Mouse (Mus musculus) neural tube, embryonic 11.5 days (tissue): ENCODE data around the gene Ccdc65. TPM values are rescaled to one million over a fixed set of nuclear protein-coding genes. Genes with fewer than 3 reads are reported as not detected.
"Not testable (repeated sequence)": the region's sequence is repeated elsewhere in the genome, so short reads cannot be mapped to it uniquely, and the experiment has no call there.

Source experiments
- ATAC-seq: fragments of 200-750 bp; cut with Nextera tagmentation; 2 replicates; pipeline ENCODE4 v1.8.0; 2017; ENCODE audit warnings: moderate number of reproducible peaks, mild to moderate bottlenecking, moderate TSS enrichment, moderate library complexity; ENCODE audit not compliant: insufficient read depth, low FRiP score, low TSS enrichment
- DNase-seq: peaks from one replicate; pipeline ENCODE4 v3.0.0-alpha.2; 2015; ENCODE audit warnings: low spot score
- H3K27ac ChIP-seq: fragments of 300-500 bp; sonication (generic); 2 replicates; pipeline ENCODE4 v1.5.1; 2014; ENCODE audit warnings: low read depth, mild to moderate bottlenecking, low read length
- H3K27me3 ChIP-seq: fragments of 300-500 bp; sonication (generic); 2 replicates; pipeline ENCODE4 v1.6.1; 2014; ENCODE audit warnings: mild to moderate bottlenecking, low read length, mixed read lengths; ENCODE audit not compliant: control insufficient read depth, insufficient read depth
- H3K36me3 ChIP-seq: fragments of 300-500 bp; sonication (generic); 2 replicates; pipeline ENCODE4 v1.6.1; 2014; ENCODE audit warnings: mild to moderate bottlenecking, low read length, moderate library complexity, mixed read lengths; ENCODE audit not compliant: control insufficient read depth, insufficient read depth
- H3K4me1 ChIP-seq: fragments of 300-500 bp; sonication (generic); 2 replicates; pipeline ENCODE4 v1.6.1; 2014; ENCODE audit warnings: low read length, mixed read lengths; ENCODE audit not compliant: control insufficient read depth, insufficient read depth
- H3K4me2 ChIP-seq: fragments of 300-500 bp; sonication (generic); 2 replicates; pipeline ENCODE4 v1.6.1; 2014; ENCODE audit warnings: low read depth, mild to moderate bottlenecking, moderate library complexity
- H3K4me3 ChIP-seq: fragments of 300-500 bp; sonication (generic); 2 replicates; pipeline ENCODE4 v1.5.1; 2014; ENCODE audit warnings: low read depth, low read length
- H3K9ac ChIP-seq: fragments of 300-500 bp; sonication (generic); 2 replicates; pipeline ENCODE4 v1.6.1; 2014; ENCODE audit warnings: mild to moderate bottlenecking, low read length
- H3K9me3 ChIP-seq: fragments of 300-500 bp; sonication (generic); 2 replicates; pipeline ENCODE4 v1.6.1; 2016; ENCODE audit warnings: low read length; ENCODE audit not compliant: control insufficient read depth
- WGBS: fragments of 180-500 bp; shearing (Covaris S2); extraction: QIAGEN DNeasy Blood & Tissue Kit; methylation state at CpG from one replicate; pipeline ENCODE4 v1.1.7; 2014; 5-methylcytosine and 5-hydroxymethylcytosine counted together
- polyA plus RNA-seq: library from polyadenylated mRNA; unstranded; fragments of >200 nt; fragmentation: Nextera tagmentation; extraction: Ambion mirVana; gene quantifications from 2 replicates; pipeline ENCODE4 v1.2.1, GENCODE M21; 2014

Ccdc65 gene
- polyA plus RNA-seq, 1 experiment from 2014 or later: 0.70 TPM

DNA sequence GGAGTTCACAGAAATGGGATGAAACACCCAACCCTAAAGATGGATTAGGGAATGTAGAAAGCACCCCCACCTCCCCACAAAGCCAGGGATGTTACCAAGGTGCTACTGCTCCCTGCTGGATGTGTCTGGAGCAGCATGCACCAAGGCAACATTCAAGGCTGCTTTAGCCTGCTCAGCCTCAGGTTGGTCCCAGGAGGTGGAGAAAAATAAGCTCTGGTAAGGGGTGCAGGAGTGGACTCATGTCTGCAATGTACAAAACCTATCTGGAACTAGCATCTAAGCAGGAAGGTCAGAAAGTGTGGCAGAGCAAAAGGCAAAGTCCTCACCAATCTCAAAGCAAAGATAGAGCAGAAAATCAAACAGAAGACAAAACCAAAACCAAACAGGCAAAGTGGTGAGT lies 29.9 kb downstream of the Ccdc65 start:
- Histone ChIP-seq H3K4me1 (no peaks in the 10 kb centered on the region), H3K9ac (no peak overlapping the region), H3K27ac (no peak overlapping the region), H3K4me2 (no peak overlapping the region), H3K36me3 (peaks cover 16% of the 10 kb centered on the region), H3K27me3 (no peaks in the 10 kb centered on the region), H3K4me3 (no peak overlapping the region), H3K9me3 (no peaks in the 10 kb centered on the region)
- ATAC-seq: no peak
- no peak for DNase-seq

- 73% methylated on average over 4 of the region's 4 CpGs for WGBS
- Histone ChIP-seq H3K4me3 (no peak overlapping the region), H3K27ac (no peak overlapping the region), H3K9ac (no peak overlapping the region), H3K27me3 (no peaks in the 10 kb centered on the region), H3K4me2 (no peak overlapping the region), H3K36me3 (peaks cover 16% of the 10 kb centered on the region), H3K4me1 (no peaks in the 10 kb centered on the region), H3K9me3 (no peaks in the 10 kb centered on the region)
- ATAC-seq (no peak), DNase-seq (no peak)
These were observed 30.8 kb downstream of the Ccdc65 start for GRCm38 (mm10) chr15:98738796-98739195.

DNA sequence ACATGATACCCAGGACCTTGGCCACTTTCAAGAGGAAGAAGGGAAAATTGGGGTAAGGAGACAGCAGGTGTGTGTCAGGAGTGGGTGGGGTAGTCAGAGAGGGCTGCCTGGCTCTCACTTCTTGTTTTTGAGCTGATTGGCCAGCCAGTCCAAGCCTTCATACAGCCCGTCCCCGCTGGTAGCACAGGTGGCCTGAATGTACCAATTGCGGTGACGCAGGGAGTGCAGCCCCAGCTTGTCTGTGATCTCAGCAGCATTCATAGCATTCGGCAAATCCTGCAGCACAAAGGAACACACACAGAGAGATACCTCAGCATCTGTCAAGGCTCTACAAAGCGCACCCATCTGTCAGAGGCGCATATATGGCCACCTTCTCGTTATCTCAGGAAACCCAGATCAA lies 32.2 kb downstream of the Ccdc65 start:
- H3K4me3 ChIP-seq: no peak overlapping the region
- peaks cover 16% of the 10 kb centered on the region for H3K36me3 ChIP-seq
- H3K4me1 ChIP-seq: no peaks in the 10 kb centered on the region
- WGBS: 93% methylated on average over 8 of the region's 8 CpGs
- DNase-seq (no peak), ATAC-seq (no peak)
- no peak overlapping the region for H3K4me2 ChIP-seq
- H3K27me3 ChIP-seq: no peaks in the 10 kb centered on the region
- H3K9ac ChIP-seq: no peak overlapping the region
- no peak overlapping the region for H3K27ac ChIP-seq
- H3K9me3 ChIP-seq: no peaks in the 10 kb centered on the region

- WGBS: 85% methylated on average over 8 of the region's 8 CpGs
- Histone ChIP-seq H3K9ac (no peak overlapping the region), H3K4me2 (no peak overlapping the region), H3K9me3 (no peaks in the 10 kb centered on the region), H3K27me3 (no peaks in the 10 kb centered on the region), H3K36me3 (peaks cover 12% of the 10 kb centered on the region), H3K27ac (no peak overlapping the region), H3K4me3 (no peak overlapping the region), H3K4me1 (no peaks in the 10 kb centered on the region)
- no peak for ATAC-seq
- no peak for DNase-seq
These were observed 34.9 kb downstream of the Ccdc65 start for GRCm38 (mm10) chr15:98742766-98743428.

- not testable (repeated sequence) for H3K4me3 ChIP-seq, ATAC-seq, H3K9me3 ChIP-seq, DNase-seq, H3K27ac ChIP-seq, H3K27me3 ChIP-seq, H3K4me2 ChIP-seq, H3K9ac ChIP-seq, H3K4me1 ChIP-seq
- H3K36me3 ChIP-seq: peaks cover 12% of the 10 kb centered on the region
- WGBS: 90% methylated on average over 3 of the region's 3 CpGs
These were observed 35.9 kb downstream of the Ccdc65 start for GRCm38 (mm10) chr15:98743863-98744262.

DNA sequence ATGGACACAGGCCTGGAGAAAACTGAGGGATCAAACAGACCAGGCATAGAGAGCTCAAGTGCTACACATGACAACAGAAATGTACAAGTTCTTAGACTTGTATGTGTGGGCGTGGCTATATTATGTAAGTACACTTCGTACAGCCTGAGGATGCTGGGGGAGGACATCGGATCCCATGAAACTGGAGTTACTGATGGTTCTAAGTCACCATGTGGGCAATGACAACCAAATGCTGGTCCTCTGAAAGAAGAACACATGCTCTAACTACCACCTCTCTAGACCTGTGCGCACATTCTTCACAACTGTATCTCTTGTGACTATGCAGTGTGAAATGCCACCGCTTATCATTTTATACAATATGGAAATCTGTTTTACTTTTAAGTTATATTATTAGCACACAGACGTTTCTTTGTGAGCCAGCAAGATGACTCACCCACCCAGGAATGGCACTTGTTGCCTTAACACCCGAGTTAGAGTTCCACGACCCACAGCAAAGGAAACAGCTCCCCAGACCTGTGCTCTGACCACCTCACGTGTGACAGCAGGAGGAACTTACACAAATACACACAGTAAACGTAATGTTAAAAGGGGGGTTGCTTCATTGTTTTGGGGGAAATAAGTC lies 38.4 kb downstream of the Ccdc65 start:
- H3K9me3 ChIP-seq: no peaks in the 10 kb centered on the region
- H3K9ac ChIP-seq: no peak overlapping the region
- H3K4me1 ChIP-seq: no peaks in the 10 kb centered on the region
- ATAC-seq (no peak), DNase-seq (no peak)
- H3K27ac ChIP-seq: no peak overlapping the region
- H3K36me3 ChIP-seq: no peaks in the 10 kb centered on the region; the same call in 1 of the 2 replicates
- H3K4me3 ChIP-seq: no peak overlapping the region
- WGBS: 91% methylated on average over 10 of the region's 10 CpGs
- no peak overlapping the region for H3K4me2 ChIP-seq
- no peaks in the 10 kb centered on the region for H3K27me3 ChIP-seq

GRCm38 (mm10) chr15:98747296-98747695 lies 39.3 kb downstream of the Ccdc65 start:
- Histone ChIP-seq H3K4me2 (no peak overlapping the region), H3K9me3 (no peaks in the 10 kb centered on the region), H3K9ac (no peak overlapping the region), H3K4me1 (no peaks in the 10 kb centered on the region), H3K36me3 (no peaks in the 10 kb centered on the region; the same call in 1 of the 2 replicates), H3K27me3 (no peaks in the 10 kb centered on the region), H3K27ac (no peak overlapping the region), H3K4me3 (no peak overlapping the region)
- DNase-seq (no peak), ATAC-seq (no peak)
- 84% methylated on average over 6 of the region's 6 CpGs for WGBS

DNA sequence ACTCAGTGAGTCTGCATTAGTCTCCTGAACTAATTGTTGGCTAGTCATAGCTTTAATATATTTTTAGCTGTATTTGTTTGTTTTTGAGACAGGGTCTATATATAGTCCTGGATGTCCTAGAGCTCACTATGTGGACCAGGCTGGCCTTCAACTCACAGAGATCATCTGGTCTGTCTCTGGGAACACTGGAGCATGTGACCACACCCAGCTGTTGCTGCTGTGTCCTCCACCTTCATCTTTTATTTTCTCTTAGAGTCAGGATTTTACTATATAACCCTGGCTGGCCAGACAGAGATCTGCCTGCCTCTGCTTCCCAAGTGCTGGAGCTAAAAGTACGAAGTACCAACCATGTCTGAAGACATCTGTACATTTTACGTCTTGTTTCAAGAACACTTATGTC lies 41.1 kb downstream of the Ccdc65 start:
- ATAC-seq (no peak), DNase-seq (no peak)
- 96% methylated on average over 2 of the region's 2 CpGs for WGBS

DNA sequence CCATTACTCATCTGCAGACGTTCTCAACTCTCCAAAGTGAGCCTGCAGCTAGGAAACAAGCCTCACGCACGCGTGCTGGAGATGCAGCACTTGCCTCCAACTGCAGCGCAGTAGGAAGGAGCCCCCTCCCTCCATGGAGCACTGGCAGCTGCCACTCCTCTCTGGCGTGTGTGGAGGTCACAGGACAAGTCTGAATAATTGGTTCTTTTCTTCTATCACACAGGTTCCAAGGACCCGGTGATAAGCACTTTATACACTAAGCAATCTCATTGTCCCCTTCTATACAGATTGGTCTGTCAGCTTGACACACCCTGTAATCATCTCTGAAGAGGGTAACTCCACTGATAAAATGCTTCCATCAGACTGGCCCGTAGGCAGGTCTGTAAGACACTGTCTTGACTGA lies 45.0 kb downstream of the Ccdc65 start:
- Histone ChIP-seq H3K4me2 (no peak overlapping the region), H3K9me3 (no peaks in the 10 kb centered on the region), H3K27ac (no peak overlapping the region), H3K4me1 (no peaks in the 10 kb centered on the region), H3K36me3 (no peaks in the 10 kb centered on the region), H3K27me3 (no peaks in the 10 kb centered on the region), H3K9ac (no peak overlapping the region), H3K4me3 (no peak overlapping the region)
- DNase-seq (no peak), ATAC-seq (no peak)
- 82% methylated on average over 8 of the region's 8 CpGs for WGBS

More for the DNA sequence above, 41.1 kb downstream of the Ccdc65 start:
- H3K9ac ChIP-seq: no peak overlapping the region
- H3K4me2 ChIP-seq: no peak overlapping the region
- no peaks in the 10 kb centered on the region for H3K36me3 ChIP-seq
- no peaks in the 10 kb centered on the region for H3K4me1 ChIP-seq
- no peaks in the 10 kb centered on the region for H3K9me3 ChIP-seq
- H3K4me3 ChIP-seq: no peak overlapping the region
- H3K27me3 ChIP-seq: no peaks in the 10 kb centered on the region
- no peak overlapping the region for H3K27ac ChIP-seq
